Mouse (Mus musculus): ENCODE measurements around the gene Asgr1.
"Not testable (repeated sequence)": the region's sequence is repeated elsewhere in the genome, so short reads cannot be mapped to it uniquely, and the experiment has no call there.

Gene Asgr1

DNA sequence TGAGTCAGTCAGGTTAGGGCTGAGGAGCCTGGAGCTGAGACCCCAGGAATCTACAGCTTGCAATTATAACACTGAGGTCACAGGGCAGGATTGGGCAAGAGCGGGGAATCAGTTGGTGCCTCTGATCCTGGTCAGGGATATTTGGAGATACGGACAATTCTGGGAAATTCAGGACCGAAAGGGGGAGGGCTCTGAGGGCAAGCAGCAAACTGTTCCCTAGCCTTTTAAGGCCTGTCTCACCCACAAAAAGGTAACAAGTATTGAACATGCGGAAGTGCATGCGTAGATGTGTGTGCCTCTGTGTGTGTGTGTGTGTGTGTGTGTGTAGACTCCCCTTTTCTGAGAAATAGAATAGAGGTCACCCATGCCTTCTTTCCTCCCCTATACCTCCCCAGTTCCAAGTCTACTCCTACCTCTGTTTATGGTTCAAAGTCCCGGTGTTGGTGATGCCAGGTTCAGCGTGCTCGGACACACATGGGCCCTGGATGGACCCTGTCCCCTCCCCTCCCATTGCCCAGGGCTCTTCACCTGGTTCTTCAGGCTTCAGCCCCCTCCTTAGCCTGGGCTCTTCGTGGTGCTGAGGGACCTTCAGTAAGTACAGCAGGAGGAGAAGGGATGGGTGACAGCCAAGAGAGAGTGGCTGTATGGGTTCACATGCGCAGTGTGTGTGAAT, at the start of gene Asgr1:
Asgr1 (plus strand) TSS at position 188 of the 673 bp plus-strand sequence.
- DNase-seq (ENCODE audit: low spot score in 2 of 2): no peak

DNA sequence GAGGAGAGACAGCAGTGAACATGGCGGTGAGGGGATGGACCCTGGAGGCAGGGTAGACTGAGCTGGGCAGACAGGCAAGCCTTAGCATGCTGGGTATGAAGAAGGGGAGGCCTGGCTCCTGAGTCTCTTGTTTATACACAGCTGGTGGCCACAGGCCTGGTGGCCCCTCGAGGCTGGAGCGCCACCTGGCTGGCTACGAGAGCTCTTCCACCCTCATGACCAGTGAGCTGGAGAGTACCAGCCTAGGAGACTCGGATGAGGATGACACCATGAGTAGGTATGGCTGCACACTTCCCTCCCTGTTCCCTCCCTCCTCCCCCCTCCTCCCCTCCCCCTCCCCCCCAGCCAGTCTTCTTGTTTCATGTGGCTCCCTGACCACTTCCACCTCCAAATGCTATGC, 48.4 kb upstream of the Asgr1 start:
- DNase-seq (ENCODE audit: low spot score in 2 of 2): no peak

DNA sequence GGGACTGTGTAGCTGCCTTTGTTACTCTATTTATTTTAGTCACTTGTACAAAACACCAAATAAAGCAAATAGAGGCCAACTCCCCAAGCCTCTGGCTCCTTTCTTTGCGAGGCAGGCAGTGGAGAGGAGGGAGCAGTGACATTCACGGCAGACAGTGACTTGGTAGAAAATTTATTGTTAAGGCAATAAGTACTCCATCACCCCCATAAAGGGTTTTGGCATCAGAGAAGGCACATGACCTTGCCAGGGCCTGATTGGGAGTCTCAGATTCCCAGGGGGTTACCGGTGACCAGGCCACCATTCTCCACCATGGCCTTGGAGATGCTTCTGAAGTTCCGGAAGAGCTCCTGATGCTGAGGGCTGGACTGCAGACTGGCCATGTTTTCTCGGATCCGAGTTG, 43.9 kb upstream of the Asgr1 start:
- DNase-seq (ENCODE audit: low spot score in 2 of 2): no peak

DNA sequence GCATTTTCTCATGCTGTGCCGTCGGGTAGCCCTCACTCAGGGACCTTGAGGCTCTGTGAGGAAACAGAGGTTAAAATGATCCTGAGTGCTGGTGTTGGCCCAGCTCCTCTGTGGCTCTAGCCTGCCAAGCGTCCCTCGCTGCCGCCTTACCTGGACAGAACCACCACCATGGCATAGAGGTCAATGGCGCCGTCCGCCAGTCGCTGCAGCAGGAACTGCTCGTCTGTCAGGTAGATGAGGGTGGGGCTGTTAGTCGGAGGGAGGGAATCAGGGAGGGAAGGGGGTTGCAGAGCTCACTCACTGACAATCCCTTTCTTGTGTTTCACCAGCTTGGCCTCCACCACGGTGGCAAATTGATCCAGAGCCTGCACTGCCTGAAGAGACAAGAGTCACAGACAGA, 43.3 kb upstream of the Asgr1 start:
- DNase-seq (ENCODE audit: low spot score in 2 of 2): no peak

DNA sequence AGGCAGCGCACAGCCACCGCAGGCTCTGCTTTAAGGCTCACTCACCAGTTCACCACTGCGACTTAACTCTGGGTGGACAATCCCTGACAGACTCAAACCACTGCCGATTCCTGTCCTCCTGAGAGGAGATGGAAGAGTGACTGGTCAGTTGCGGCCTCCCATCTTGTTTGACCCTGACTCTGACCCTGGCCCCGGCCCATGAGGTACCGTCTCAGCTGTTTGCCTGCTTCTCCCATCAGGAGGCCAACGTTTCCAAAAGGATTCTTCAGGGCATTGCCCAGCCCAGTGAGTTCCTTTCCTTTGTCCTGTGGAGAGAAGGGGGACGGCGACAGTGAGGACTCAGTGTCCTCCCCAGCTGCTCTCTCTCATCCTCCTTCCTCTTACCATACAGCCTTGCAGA, 42.9 kb upstream of the Asgr1 start:
- DNase-seq (ENCODE audit: low spot score in 2 of 2): no peak

DNA sequence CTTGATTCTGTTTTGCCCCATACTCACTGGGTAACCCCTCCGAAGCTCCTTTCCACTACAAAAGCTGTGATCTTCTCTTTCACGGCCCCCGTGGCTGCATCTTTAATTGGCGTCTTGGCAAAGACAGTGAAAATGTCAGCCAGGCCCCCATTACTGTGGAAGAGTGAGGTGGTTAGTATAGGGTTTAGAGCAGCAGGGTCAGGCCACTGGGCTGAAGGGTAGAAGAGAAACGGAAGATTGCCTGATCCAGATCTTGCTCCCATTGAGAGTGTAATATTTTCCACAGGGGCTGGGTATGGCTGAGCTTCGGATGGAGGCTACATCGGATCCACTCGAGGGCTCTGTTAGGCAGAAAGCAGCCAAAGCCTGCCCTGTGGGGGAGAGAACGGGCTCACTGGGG, 41.0 kb upstream of the Asgr1 start:
- no peak for DNase-seq (ENCODE audit: low spot score in 2 of 2)

DNA sequence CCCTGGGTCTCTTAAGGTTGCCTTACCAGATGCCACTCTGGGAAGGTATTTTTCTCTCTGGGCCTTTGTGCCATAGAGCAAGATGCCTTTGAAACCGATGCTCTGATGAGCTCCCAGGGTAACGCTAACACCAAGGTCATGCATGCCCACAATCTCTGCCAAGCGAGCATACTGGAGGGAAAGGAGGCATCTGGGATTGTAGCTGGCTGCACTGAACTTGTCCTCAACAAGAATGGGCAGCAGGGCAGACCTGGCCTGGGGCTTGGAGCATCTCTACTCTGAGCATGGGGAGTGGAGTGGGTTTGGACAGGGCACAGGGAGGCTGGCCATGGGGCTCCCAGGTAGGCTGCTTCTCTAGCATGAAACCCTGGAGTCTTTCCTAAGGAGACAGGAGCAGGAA, 40.5 kb upstream of the Asgr1 start:
- DNase-seq (ENCODE audit: low spot score in 2 of 2): no peak

DNA sequence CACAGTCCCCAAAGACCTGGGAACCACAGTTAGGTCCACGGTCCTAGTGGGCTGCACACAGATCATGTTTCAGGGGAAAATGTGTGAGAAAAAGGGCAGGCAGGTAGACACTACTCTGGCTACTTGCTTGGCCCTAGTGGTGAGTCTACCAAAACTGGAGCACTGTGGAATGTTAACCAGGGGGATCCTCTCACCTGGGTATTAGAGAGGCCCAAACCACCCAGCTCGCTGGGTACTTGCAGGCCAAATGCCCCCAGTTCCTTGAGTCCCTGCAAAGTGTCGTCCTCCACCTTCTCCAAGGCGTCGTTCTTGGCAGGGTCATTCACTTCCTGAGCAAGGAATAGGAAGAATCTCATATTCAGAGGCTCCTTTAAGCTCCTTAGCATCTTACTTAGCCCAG, 39.8 kb upstream of the Asgr1 start:
- DNase-seq (ENCODE audit: low spot score in 2 of 2): no peak

DNA sequence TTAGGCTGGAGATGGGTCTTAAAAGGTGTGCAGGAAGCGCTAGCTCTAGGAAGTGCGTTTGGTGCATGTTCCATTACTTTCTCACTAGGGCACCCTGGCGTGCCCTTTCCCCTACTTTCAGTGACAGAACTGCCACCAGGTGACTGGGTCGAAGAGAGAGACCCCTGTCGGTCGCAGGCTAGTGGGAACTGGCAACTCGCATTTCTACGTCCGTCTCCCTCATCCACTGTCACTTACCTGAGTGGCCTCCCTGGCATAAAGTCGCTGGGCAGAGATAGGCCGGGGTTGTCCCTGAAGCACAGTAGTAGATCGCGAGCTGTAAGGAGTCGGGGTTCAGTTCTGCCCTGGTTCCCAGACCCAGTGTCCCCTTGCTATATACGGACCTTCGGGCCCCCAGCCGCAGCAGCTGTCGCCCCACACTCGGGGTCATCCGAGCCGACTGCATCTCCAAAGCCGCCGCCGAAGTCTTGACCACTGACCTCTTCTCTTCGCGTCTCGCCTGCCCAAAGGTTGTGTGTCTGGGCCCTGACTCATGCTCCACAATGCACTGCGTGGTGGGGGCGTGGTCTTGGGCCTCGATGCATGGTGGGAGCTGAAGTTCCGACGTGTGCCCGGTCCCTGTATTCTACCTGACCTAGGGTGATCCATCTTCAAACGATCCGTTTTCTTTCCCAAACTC, 38.9 kb upstream of the Asgr1 start, which contains the start of gene Acadvl:
Acadvl (minus strand) TSS at position 532 of the 679 bp plus-strand sequence.
- peak; percentile 88 to 89 for DNase-seq (ENCODE audit: low spot score in 2 of 2)

DNA sequence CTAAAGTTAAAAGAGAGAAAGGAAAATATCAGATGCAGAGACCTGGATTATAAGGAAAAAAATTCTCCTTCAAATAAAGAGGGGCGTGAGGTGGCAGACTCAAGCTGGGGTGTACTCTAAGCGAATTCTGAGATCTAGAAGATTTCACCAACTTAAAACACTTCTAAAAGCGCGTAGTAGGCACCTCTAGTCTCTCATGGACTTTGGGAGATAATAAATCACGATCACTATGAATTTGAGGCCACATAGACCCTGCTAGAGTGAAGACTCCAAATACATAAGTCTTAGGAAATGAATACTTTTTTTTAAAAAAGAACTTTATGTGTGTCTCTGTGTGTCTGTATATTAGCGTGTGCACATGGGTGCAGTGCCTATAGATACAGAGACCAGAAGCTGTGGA, 38.2 kb upstream of the Asgr1 start:
- DNase-seq (ENCODE audit: low spot score in 2 of 2): no peak

DNA sequence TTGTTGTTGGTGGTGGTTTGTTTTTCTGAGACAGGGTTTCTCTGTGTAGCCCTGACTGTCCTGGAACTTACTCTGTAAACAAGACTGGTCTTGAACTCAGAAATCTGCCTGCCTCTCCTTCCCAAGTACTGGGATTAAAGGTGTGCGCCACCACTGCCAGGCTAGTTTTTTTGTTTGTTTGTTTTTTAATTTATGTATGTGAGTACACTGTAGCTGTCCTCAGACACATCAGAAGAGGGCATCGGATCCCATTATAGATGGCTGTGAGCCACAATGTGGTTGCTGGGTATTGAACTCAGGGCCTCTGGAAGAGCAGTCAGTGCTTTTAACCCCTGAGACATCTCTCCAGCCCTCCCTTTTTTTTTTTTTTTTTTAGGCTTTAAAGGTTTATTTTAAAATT, 37.7 kb upstream of the Asgr1 start:
- not testable (repeated sequence) for DNase-seq (ENCODE audit: low spot score in 2 of 2)

DNA sequence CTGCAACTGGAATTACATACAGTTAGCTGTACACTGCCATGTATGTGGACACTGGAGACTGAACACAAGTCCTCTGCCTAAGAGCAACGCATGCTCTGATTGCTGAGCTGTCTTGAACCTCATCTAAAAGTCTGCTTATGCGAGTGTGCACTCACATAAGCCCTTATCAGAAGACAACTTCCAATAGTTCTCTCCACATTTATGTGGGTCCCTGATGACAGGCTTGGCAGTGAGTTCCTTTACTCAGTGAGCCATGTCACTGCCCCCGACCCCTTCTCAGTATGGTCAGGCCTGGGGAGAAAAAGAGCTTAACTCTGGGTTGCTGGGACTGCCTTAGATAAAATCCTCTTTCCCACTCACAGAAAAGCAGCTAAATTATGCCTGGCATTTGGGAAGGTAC, 37.2 kb upstream of the Asgr1 start, which contains the start of gene Dlg4:
Dlg4 (plus strand) TSS at position 274 of the 400 bp plus-strand sequence.
- no peak for DNase-seq (ENCODE audit: low spot score in 2 of 2)

DNA sequence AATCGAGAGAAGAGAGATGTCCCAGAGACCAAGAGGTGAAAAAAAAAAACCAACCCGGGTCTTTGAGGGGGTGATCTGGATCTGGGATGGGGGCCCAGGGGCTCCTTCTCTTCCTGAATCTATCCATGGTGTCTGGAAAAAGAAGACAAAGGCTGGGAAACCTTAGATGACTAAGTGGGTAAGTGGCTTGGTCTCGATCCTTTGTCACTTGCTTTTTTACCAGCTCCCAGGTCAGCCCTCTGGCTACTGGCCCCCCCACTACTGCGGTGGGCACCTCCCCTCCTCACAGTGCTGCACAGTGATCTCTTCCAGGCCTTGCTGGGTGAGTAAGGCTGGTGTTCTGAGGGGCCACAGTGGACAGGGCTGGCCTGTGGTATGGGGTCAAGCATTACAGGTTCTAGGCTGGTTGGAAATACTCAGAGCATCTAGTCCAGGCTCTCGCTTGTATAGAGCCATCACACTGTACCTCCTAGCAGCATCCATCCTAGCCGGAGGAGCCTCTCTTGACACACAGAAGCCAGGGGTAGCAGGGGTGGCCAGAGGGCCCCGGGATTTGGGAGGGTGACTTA, 36.6 kb upstream of the Asgr1 start:
- DNase-seq (ENCODE audit: low spot score in 2 of 2): no peak

DNA sequence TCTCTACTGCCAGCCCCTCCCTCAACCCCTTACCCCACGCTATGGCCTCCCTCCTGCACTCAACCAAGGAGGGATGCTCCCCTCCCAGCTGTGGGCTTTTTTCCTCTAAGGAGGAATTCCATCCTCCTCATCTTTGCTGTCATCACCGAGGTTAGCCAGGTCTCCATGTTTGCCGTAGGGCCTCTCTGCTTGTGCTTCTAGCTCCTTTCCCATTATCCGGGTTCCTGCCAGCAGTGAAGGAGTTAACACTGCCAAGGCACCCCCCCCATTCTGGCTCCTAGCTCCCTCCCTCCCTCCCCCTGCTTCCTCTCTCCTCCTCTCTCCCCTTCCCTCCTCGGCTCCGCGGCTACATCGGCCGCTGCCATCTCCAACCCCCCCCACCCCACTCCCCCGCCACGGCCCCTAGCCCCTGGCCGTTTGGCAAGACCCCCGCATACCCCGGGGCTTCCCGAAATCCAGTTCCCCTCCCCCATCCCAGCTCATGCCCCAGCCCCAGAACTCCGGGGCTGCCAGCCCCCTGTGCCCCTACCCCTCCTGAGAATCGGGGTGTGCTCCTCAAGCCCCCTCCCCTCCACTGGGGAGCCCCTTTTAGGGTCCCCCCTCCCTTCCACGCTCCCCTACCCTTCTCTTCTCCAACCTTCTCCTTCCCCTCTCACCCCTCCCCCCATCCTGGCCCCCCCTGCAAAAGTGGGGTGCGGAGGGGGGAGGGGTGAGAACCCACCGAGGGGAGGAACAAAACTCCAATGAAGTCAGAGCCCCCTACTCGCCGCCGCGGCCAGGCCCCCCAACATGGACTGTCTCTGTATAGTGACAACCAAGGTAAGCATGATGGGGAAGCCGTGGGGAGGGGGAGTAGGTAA, 35.5 kb upstream of the Asgr1 start:
- no peak for DNase-seq (ENCODE audit: low spot score in 2 of 2)

DNA sequence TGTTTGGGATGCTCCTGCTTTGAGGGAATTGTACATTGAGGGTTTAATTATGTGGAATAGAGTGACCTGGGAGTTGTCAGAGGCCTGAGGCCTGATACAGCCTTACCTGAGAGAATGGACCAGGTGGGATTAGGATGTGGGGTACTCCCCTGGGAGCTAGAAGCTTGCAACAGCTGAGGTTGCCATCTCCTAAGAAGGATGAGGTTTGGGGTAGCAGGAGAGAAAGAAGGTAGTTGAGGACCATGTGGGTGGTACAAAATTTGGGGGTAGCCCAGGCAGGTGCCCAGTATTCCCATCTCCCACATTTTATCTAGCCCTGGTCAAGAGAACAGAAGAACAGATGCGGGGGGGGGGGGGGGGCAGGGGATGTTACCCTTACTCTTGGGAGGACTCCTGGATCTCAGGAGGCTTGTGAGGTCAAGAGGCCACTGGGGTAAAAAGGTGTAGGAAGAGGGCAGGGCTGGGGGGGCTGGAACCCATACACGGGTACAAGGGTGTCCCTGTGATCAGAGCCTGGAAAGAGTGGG, 34.3 kb upstream of the Asgr1 start:
- DNase-seq (ENCODE audit: low spot score in 2 of 2): no peak

DNA sequence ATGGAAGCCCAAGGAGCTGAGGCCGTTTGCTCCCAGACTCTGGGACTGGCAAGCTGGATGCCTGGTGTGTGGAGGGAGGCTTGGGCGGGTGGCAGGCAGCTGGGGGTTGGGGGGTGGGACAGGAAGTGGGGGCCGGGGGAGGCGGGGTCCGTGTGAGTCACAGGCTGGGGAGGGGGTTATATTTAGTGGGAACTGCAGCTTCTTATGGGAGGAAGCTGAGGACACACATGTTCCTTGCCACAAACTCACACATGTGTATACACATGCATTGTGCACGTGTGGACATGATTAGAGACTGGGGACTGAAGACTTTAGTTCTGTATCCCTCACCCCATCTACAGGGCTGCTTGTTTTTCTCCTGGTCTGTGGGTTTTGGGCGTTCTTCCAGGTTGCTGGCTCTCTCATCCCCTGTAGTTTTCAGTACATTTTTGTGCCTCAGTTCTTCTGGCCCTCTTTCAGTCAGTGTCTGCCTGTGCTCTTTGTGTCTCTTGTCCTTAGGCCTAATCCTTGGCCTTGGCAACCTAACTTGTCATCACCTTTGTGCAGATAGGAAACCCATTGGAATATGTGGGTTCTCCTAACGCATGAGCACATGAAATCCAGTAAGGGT, 33.8 kb upstream of the Asgr1 start:
- no peak for DNase-seq (ENCODE audit: low spot score in 2 of 2)

DNA sequence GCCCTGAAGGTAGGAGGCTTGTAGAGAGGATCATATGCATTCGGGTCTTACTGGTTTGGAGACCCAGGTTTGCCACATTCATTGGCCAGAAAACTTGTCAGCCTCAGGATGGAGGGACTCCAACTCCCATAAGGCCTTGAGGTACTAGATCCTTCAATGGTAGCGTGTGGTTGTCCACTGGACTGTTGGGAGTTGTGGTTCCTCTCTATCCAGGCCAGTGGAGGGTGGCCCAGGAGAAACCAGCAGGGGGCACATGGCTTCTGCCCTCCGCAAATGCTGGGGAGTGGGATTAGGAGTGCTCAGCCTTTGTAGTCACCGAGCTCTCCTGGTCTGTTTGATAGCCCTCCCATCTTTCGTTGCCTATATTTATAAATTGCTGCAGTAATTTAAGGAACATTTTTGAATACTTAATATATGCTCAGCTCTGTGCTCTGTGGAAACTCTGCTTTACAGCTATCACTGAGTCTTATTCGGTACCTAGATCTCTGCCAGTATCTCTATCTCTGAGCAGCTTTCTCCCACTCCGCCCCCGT, 33.1 kb upstream of the Asgr1 start:
- peak in 1 of 2 experiments; percentile 52 for DNase-seq (ENCODE audit: low spot score in 2 of 2)

DNA sequence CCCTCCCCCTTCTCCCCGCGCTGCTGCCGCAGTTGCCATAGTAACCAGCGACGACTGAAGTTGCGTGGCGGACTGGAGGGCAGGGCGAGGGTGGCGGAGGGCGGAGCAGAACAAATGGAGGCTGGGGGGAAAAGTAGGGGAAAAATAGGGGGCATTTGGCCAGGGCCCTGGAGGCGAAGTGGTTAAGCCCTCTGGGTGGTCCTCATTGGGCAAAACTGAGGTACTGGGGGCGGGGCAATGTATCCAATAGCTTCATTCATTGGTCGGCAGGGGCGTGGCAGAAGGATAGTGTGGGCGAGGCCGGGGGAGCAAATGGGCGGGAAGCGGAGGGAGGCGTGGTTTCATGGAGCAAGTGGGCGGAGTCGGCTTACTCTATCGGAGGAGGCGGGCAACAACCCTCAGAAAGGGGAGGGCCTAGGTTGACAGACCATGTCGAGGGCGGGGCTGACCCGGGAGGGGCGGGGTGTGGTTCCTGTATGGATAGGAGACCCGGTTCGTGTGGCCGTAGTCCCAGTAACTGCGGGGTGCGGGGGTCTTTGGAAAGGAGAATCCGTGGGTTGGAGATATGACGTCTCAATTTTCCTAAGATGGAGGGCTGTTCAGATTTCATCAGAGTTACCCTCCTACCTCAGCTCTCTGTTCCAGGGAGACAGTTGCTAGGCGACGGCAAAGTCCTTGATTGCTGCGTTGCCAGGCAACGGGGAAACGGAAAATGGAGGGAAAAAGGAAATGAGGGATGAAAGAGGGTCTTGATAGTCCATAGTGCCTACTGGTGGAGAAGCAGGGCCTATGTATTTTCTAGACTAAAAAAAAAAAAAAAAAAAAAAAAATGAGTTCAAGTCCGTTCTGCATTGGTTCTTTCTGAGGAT, 32.4 kb upstream of the Asgr1 start:
- DNase-seq (ENCODE audit: low spot score in 2 of 2): peak; percentile 89 to 94

DNA sequence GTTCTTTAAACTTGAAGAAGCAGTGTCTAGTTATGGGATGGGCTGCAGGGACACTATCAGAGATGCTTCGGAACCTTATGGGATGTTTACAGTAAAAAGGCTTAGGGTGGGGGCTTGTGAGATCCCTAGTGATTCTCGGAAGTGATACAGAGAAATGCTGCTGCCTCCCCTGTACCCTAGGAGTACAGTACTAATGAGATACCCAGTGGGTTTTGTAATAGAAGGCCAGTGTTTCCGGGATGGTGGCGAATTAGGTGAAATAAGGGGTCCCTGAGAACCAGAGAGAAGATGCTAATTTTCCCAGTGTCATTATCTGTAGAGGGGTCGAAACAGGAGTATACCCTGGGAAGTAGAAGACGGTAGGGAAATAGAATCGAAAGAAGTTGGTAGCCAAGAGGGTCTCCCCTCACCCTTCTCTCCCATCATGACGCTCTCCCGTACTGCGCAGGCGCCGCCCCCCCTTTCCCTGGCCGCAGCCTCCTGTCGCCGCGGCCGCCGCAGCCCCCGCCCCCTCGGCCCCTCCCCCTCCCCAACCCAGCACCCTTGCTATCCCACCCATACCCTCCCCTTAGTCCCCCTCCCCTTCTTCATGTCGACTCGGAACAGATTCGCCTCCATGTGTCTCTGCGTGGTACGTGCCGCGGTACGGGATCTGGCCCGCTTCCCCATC, 30.3 kb upstream of the Asgr1 start:
- no peak for DNase-seq (ENCODE audit: low spot score in 2 of 2)

DNA sequence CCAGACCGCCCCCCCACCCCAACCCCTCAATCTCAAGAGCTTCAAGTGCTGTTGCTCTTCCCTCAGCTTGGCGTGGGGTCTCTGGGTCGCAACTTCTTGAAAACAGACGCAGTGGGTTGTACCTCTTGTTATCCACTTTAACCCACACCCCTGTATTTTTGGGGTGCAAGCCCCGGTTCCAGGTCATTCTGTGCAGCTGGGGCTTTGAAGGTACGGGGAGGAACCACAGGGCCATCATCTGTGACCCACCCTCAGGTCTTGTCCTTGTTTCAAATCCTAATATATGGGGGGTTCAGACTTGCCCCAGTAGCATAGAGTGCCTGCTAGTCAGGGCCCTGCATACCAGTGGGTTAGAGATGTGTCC, 29.8 kb upstream of the Asgr1 start:
- DNase-seq (ENCODE audit: low spot score in 2 of 2): no peak

Data from urinary bladder, adult 18-20 months (tissue).